Mouse (Mus musculus) hindbrain, embryonic 15.5 days (tissue): ENCODE data around the gene Zan. TPM values are rescaled to one million over a fixed set of nuclear protein-coding genes. Genes with fewer than 3 reads are reported as not detected.

Experiments used
- ATAC-seq: fragments of 200-750 bp; cut with Nextera tagmentation; 2 replicates; pipeline ENCODE4 v1.8.0; 2017; ENCODE audit warnings: low read depth, moderate number of reproducible peaks, moderate TSS enrichment; ENCODE audit not compliant: low FRiP score
- H3K27ac ChIP-seq: fragments of 300-500 bp; sonication (generic); replicated peaks from 2 replicates; pipeline ENCODE4 v1.5.1; 2015; ENCODE audit warnings: mild to moderate bottlenecking, inconsistent platforms
- H3K27me3 ChIP-seq: fragments of 300-500 bp; sonication (generic); 2 replicates; pipeline ENCODE4 v1.6.1; 2015; ENCODE audit warnings: control low read depth, inconsistent platforms
- H3K36me3 ChIP-seq: fragments of 300-500 bp; sonication (generic); 2 replicates; pipeline ENCODE4 v1.6.1; 2015; ENCODE audit warnings: control low read depth, inconsistent platforms
- H3K4me1 ChIP-seq: fragments of 300-500 bp; sonication (generic); replicated peaks from 2 replicates; pipeline ENCODE4 v1.6.1; 2015; ENCODE audit warnings: control low read depth, inconsistent platforms
- H3K4me2 ChIP-seq: fragments of 300-500 bp; sonication (generic); 2 replicates; pipeline ENCODE4 v1.6.1; 2015; ENCODE audit warnings: moderate library complexity, mild to moderate bottlenecking, inconsistent platforms
- H3K4me3 ChIP-seq: fragments of 300-500 bp; sonication (generic); 2 replicates; pipeline ENCODE4 v1.5.1; 2015; ENCODE audit warnings: mild to moderate bottlenecking, inconsistent platforms
- H3K9ac ChIP-seq: fragments of 300-500 bp; sonication (generic); 2 replicates; pipeline ENCODE4 v1.6.1; 2015; ENCODE audit warnings: inconsistent platforms
- H3K9me3 ChIP-seq: fragments of 300-500 bp; sonication (generic); 2 replicates; pipeline ENCODE4 v1.6.1; 2016; ENCODE audit warnings: control low read depth, inconsistent platforms
- WGBS: fragments of 180-500 bp; shearing (Covaris S2); methylation state at CpG from one replicate; pipeline ENCODE4 v1.1.7; 2015; 5-methylcytosine and 5-hydroxymethylcytosine counted together
- polyA plus RNA-seq: library from polyadenylated mRNA; unstranded; fragments of >200 nt; fragmentation: Nextera tagmentation; extraction: Ambion mirVana; gene quantifications from 2 replicates; pipeline ENCODE4 v1.2.1, GENCODE M21; 2015

The Zan gene
- polyA plus RNA-seq, 1 experiment from 2014 or later = 0.18 TPM

DNA sequence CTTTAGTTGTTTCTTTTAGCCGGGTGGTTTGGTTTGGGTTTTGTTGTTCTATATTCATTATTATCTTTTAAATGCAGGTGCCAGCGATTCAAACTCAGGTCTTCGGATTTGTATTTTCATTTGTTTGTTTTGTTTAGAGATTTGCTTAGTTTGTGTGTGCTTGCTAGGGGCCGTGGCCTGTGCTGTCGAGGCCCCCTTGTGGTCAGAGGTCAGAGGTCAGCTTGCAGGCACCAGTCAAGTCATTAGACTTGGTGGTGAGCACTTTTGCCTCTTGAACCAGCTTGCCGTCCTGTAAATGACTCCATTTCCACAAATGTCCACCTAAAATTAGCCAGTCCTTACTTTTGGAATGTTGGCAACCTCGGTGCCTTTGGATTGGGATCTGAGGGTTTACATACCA is 118.5 kb downstream of the Zan start:
- H3K9ac ChIP-seq = no peak overlapping the region
- H3K4me3 ChIP-seq = no peak overlapping the region
- 47% methylated on average over 7 of the region's 7 CpGs for WGBS
- ATAC-seq = no peak
- H3K9me3 ChIP-seq = no peaks in the 10 kb centered on the region
- no peaks in the 10 kb centered on the region for H3K4me1 ChIP-seq
- H3K27ac ChIP-seq = no peak overlapping the region
- no peak overlapping the region for H3K4me2 ChIP-seq
- peaks cover 8% of the 10 kb centered on the region; the same call in 1 of the 2 replicates for H3K36me3 ChIP-seq
- H3K27me3 ChIP-seq = no peaks in the 10 kb centered on the region

DNA sequence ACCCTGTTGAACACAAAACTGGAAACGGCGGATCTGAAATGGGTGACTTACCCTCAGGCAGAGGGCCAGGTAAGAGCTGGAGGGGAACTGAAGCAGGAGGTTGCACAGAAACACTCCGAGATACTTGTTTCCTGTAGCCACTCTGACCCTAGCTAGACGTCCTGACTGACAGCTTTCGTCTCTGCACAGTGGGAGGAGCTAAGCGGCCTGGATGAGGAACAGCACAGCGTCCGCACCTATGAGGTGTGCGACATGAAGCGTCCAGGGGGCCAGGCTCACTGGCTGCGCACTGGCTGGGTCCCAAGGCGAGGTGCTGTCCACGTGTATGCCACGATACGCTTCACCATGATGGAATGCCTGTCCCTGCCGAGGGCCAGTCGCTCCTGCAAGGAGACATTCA is 122.8 kb downstream of the Zan start:
- no peak for ATAC-seq
- peaks cover 30% of the 10 kb centered on the region for H3K4me1 ChIP-seq
- H3K36me3 ChIP-seq = no peaks in the 10 kb centered on the region
- H3K27me3 ChIP-seq = peaks cover 8% of the 10 kb centered on the region
- H3K9ac ChIP-seq = no peak overlapping the region
- WGBS = 88% methylated on average over 17 of the region's 17 CpGs
- no peaks in the 10 kb centered on the region for H3K9me3 ChIP-seq
- H3K4me2 ChIP-seq = no peak overlapping the region
- H3K4me3 ChIP-seq = no peak overlapping the region
- no peak overlapping the region for H3K27ac ChIP-seq

DNA sequence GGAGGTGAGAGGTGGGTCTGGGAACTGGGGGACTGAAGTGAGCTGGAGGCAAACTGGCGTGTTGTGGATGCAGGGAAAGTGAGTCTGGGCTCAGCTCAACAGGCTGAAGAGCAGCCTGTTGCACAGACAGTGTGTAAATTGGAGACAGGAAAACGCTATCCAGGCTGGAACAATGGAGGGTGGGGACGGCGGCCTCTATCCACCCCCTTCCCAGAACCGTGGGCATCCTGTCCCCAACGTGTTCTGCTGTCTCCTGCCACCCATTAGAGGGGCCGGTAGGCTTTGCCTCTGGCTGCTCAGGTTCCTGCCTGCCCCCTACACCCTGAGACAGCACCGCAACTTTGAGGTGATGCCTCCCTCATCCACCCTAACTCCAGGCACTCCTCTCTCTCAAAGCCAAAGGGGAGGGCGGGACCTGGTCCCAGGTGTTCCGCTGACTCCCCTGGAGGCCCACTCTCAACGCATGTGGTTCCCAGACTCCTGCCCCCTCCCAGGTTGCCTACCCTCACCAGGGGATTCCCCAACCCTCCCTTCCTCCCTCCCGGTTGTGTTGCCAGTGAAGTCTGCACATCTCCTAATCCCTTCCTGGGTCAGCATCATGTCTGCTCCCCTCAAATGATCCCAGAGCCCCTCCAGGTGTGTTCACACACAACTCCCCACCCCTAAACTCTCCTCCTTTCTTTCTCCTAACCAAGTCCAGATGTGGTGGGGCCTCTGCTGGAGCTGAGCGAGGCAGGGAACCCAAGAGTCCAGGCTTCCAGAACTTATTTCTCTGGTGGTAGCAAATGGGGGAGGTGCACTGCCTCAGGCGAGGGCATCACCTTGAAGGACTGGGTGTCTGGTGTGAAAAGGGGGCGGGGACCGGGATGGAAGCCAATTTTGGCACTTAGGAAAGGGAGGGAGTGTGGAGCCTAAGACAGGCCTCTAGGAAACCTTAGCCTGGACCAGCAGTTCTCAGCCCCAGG is 124.6 kb downstream of the Zan start:
- WGBS = 29% methylated on average over 16 of the region's 16 CpGs
- Histone ChIP-seq H3K9ac (peak overlapping the region; percentile 6; the same call in 1 of the 2 replicates), H3K9me3 (no peaks in the 10 kb centered on the region)

DNA sequence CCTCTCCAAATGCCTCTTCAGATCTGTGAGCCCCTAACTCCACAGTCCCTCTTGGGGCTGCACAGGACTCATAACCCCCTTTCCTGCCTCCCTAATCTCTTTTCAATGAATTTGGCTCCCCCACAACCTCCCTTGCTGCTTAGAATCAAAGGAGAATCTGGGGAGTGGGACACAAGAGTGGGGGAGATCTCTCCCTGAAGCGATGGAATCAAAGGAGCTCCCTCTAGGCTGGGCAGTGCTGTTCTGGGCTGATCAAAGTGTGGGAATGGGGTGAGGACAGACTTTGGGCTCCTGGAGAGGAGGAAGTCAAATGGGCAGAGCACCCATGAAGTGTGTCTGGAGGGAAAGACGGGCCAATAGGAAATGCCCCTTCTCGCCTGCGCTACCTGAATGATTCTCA is 125.5 kb downstream of the Zan start:
- Histone ChIP-seq H3K9ac (peak overlapping the region; percentile 61), H3K27me3 (peaks cover 12% of the 10 kb centered on the region), H3K36me3 (no peaks in the 10 kb centered on the region), H3K4me3 (peak overlapping the region; percentile 61), H3K27ac (0 out of 2 replicates have a peak overlapping the region, but pooled peaks have one; percentile 11), H3K4me1 (peaks cover 39% of the 10 kb centered on the region), H3K9me3 (no peaks in the 10 kb centered on the region), H3K4me2 (peak overlapping the region; percentile 91)
- ATAC-seq = no peak
- 17% methylated on average over 4 of the region's 4 CpGs for WGBS

More for the DNA sequence above, 124.6 kb downstream of the Zan start:
- ATAC-seq = no peak
- Histone ChIP-seq H3K36me3 (no peaks in the 10 kb centered on the region), H3K4me3 (peak overlapping the region; percentile 61), H3K4me2 (peak overlapping the region; percentile 91), H3K4me1 (peaks cover 39% of the 10 kb centered on the region), H3K27me3 (peaks cover 12% of the 10 kb centered on the region), H3K27ac (0 out of 2 replicates have a peak overlapping the region, but pooled peaks have one; percentile 11)

DNA sequence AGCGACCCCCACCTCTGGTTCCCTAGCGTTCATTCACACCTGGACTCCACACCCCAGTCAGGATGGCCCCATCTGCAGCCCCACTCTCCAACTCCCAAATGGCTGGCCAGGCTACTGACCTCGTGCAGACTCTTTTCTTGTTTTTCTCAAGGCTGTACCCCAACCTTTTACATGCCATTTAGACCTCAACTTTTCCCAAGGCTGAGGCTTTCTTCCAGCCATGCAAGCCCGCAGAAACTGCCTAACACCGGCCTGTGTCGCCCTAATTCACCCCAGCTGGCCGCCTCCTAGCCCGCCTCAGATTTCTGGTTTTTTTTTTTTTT is 125.8 kb downstream of the Zan start:
- peaks cover 39% of the 10 kb centered on the region for H3K4me1 ChIP-seq
- peak overlapping the region; percentile 91 for H3K4me2 ChIP-seq
- H3K4me3 ChIP-seq = peak overlapping the region; percentile 61
- H3K27ac ChIP-seq = 0 out of 2 replicates have a peak overlapping the region, but pooled peaks have one; percentile 36
- no peaks in the 10 kb centered on the region for H3K9me3 ChIP-seq
- H3K27me3 ChIP-seq = peaks cover 12% of the 10 kb centered on the region
- H3K36me3 ChIP-seq = no peaks in the 10 kb centered on the region
- WGBS = 2% methylated on average over 8 of the region's 8 CpGs
- no peak for ATAC-seq
- peak overlapping the region; percentile 61 for H3K9ac ChIP-seq

DNA sequence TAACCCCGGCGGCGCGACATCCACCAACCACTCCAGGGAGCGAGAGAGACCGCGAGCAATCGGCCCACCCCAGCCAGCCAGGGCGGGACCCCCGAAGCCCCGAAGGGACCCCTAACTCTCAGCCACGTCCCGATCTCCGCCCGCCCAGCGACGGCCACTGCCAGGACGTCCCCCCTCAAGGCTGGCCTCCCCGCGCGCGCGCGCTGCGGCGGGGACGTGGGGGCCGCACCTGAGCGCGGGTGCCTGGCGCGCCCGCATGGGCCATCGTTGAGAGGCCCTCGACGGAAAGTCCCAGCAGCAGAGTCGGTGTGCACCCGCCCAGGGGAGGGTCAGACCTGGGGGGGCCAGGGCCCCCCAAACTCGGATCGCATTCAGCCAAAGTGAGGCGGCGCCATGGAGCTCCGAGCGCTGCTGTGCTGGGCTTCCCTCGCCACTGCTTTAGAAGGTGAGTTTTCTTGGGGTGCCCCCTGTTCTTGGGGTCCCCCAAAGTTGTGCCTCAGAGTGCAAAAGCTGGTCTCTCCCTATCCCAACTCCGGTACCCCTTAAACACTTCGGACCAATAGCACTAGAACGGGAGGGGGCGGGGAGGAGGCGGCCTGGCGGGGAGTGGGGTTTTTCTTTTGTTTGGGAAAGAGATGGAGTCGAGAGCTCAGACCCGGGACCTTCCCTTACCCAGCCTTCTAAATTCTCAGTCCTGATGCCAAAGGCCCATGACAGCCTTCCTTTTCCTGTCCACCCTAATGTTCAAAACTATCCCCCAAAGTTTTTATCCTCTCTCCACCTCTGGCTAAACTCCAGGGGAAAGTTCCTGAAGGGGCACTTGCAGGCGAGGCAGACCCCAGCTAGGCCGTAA is 126.4 kb downstream of the Zan start:
- Histone ChIP-seq H3K27ac (peak overlapping the region; percentile 77), H3K9me3 (no peaks in the 10 kb centered on the region), H3K9ac (peak overlapping the region; percentile 61), H3K4me1 (peaks cover 39% of the 10 kb centered on the region), H3K4me3 (peak overlapping the region; percentile 61), H3K4me2 (peak overlapping the region; percentile 91), H3K27me3 (peaks cover 12% of the 10 kb centered on the region), H3K36me3 (no peaks in the 10 kb centered on the region)
- ATAC-seq = peak; percentile 75
- WGBS = under 1% methylated on average over 53 of the region's 55 CpGs

DNA sequence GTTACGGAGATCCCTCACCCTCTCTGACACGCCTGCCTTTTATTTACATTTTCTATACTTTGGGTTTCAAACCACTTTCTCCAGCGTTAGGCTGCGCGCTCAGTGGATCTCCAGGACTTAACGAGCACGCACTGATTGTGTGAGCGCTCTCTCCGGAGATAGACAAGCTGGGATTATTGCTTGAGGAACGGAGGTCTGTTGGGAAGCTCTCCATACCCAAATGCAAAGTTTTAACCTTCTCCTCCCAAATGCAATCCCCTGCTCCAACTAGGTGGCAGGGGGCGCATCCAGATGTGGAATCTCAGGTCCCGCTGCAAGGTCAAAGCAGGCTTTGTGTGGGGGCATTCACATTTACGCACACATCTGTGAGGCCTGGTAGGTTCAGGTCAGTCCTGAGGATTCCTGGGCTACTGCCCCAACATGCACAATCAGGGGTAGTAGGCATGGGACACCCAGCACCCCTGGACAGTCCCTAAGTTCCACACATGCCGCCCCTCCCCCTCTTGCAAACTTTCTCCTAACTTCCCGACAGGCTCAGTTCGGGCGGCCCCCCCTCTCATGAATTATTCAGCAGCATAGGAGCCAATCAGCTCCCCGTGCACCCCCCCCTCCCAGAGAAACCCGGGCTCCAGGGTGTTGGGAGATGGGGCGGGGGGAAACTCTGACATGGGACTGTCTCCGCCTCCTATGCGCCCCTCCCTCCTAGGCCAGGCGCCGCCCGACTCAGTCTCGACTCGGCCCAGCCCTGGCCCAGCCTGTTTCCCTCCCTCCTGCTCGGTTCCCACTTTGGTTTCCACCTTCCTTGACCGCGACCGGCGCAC is 127.3 kb downstream of the Zan start, which contains the start of gene Ephb4:
Gene Ephb4 (plus strand): TSS at position 726 of the 821 bp plus-strand sequence.
- peaks cover 12% of the 10 kb centered on the region for H3K27me3 ChIP-seq
- H3K9me3 ChIP-seq = no peaks in the 10 kb centered on the region
- H3K4me3 ChIP-seq = peak within 1 kb of the TSS; percentile 61
- under 1% methylated on average over 30 of the region's 32 CpGs for WGBS
- ATAC-seq = peak; percentile 92
- peaks cover 39% of the 10 kb centered on the region for H3K4me1 ChIP-seq
- H3K36me3 ChIP-seq = no peaks in the 10 kb centered on the region
- H3K4me2 ChIP-seq = peak within 1 kb of the TSS; percentile 91
- peak within 1 kb of the TSS; percentile 61 for H3K9ac ChIP-seq
- H3K27ac ChIP-seq = peak within 1 kb of the TSS; percentile 77

DNA sequence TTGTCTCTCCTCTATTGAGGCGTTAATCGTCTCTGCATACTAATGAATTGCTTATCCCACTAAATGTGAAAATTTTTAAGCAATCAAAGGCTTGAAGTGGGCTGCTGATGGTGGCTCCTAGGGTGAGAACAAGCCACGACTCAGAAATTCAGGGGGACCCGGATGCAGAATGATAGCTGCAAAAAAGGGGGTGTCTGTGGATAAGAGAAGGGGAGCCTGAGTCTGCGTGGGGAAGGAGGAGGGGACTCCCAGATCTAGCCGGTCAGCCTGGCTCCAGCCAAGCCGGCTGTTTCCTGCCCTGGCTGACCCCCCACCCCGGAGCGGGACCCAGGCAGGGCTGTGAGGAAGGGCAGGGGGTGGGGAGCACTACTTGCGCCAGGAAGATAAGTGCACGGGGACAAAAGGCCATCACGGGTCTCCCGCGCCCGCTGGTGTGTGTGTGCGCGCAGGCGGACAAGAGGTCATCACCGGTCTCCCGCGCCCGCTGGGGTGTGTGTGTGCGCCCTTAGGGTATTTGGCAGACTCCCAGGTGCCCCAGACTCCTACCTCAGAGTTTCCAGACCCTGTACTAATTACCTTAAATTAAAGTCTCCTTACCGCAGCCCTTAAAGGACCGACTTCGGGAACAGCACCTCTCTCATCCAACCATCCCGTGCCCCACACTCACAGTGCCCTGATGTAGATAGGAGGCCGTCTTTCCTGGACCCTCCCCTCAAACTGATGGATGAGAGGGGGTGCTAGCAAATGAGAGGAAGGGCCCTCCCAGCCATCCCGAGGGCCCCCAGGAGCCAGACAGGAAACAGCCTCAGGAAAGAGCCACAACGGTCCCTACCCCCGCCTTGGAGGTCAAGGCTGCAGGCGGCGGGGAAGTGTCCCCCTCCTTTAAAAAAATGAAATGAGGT is 128.1 kb downstream of the Zan start:
- peak overlapping the region; percentile 26; the same call in 1 of the 2 replicates for H3K9ac ChIP-seq
- H3K4me3 ChIP-seq = peak overlapping the region; percentile 61
- WGBS = under 1% methylated on average over 33 of the region's 33 CpGs
- peak overlapping the region; percentile 61; the same call in 1 of the 2 replicates for H3K27ac ChIP-seq
- ATAC-seq = no peak
- H3K4me2 ChIP-seq = peak overlapping the region; percentile 91
- peaks cover 39% of the 10 kb centered on the region for H3K4me1 ChIP-seq
- H3K36me3 ChIP-seq = no peaks in the 10 kb centered on the region
- peaks cover 12% of the 10 kb centered on the region for H3K27me3 ChIP-seq
- no peaks in the 10 kb centered on the region for H3K9me3 ChIP-seq

DNA sequence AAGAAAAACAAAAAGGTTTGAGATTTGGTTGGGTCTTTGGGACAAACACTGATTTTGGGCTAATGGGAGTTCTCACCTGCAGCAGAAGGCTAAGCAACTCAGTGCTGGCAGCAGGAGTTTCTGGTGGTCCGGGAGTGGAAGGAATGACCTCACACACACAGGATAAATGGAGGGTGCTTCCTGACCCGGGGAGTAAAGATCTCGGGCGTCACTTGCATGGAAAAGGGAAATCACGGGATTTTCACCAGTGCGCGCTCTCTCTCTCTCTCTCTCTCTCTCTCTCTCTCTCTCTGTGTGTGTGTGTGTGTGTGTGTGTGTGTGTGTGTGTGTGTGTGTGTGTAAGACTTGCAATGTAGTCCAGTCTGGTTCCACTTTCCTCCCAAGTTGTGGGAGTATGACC is 129.0 kb downstream of the Zan start:
- Histone ChIP-seq H3K4me3 (no peak overlapping the region), H3K27ac (no peak overlapping the region), H3K27me3 (peaks cover 12% of the 10 kb centered on the region), H3K36me3 (no peaks in the 10 kb centered on the region), H3K9ac (no peak overlapping the region), H3K9me3 (no peaks in the 10 kb centered on the region), H3K4me1 (peaks cover 39% of the 10 kb centered on the region), H3K4me2 (no peak overlapping the region)
- ATAC-seq = no peak
- 33% methylated on average over 7 of the region's 7 CpGs for WGBS

DNA sequence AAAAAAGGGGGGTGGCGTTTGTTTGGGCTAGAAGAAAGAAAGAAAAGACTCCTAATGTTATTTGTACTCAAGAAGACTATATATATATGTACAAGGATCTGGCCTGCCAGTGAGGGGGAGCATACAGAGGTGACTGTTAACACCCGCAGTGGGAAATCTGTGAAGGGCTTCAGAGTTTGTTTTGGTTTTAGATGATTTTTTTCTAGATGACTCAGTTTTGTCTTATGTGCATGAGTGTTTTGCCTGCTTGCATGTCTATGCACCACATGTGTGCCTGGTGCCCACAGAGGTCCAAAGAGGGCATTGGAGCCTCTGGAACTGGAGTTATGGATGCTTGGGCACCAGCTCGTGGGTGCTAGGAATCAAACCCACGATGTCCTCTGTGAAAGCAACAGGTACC is 129.9 kb downstream of the Zan start:
- peaks cover 30% of the 10 kb centered on the region for H3K4me1 ChIP-seq
- no peak overlapping the region for H3K4me2 ChIP-seq
- no peak overlapping the region for H3K4me3 ChIP-seq
- no peaks in the 10 kb centered on the region for H3K9me3 ChIP-seq
- no peak overlapping the region for H3K27ac ChIP-seq
- H3K36me3 ChIP-seq = no peaks in the 10 kb centered on the region
- no peak overlapping the region for H3K9ac ChIP-seq
- WGBS = 88% methylated on average over 4 of the region's 4 CpGs
- H3K27me3 ChIP-seq = peaks cover 12% of the 10 kb centered on the region
- no peak for ATAC-seq
